Comparison of ENCODE assay signal across 9 mouse cellular contexts in genomic region chr4:59335616-59336438, GRCm38 (mm10).
DNase-seq lines count a peak whose midpoint lies in the region; ATAC-seq and TF ChIP-seq lines count a peak whose summit lies in the region.
"Had no signal": no experiment of that assay in that cellular context is flagged by ENCODE, and none has a peak within 500 bp of the region (broad histone marks: within the 10 kb centered on the region; RNA-seq: fewer than 3 reads in every experiment).

No protein-coding gene starts in this region.

- H3K4me3 ChIP-seq in kidney, adult 2 months (ENCODE audit: insufficient read depth, low read depth, low read length), result no peak overlapping the region
- no peak overlapping the region for H3K4me3 ChIP-seq in C2C12 (ENCODE audit: insufficient read depth, poor library complexity, severe bottlenecking)
- no peak overlapping the region for H3K4me3 ChIP-seq in brown adipose tissue, adult 24 weeks (ENCODE audit: insufficient read depth, low read depth, low read length)
- H3K4me3 ChIP-seq in heart, postnatal 0 days (ENCODE audit: low read depth, low read length), result no peak overlapping the region
- H3K4me3 ChIP-seq: neural tube, embryonic 12.5 days had no signal

- no peak overlapping the region for H3ac ChIP-seq in C2C12 (ENCODE audit: control insufficient read depth, insufficient read length, low read depth)

- ATAC-seq in heart, postnatal 0 days (ENCODE audit: insufficient read depth, low read depth), result peak; percentile 76

- WGBS in kidney, adult 2 months, result 73% methylated on average over 9 of the region's 9 CpGs
- WGBS in heart, postnatal 0 days, result 31% methylated on average over 9 of the region's 9 CpGs

- no peaks in the 10 kb centered on the region for H3K79me3 ChIP-seq in C2C12 (ENCODE audit: low read depth)

- 0 out of 2 replicates have a peak, but pooled peaks cover 4% of the 10 kb centered on the region for H3K4me1 ChIP-seq in kidney, adult 2 months (ENCODE audit: control insufficient read depth, insufficient read depth, low read length)
- H3K4me1 ChIP-seq in brown adipose tissue, adult 24 weeks (ENCODE audit: control insufficient read depth, insufficient read depth, insufficient read length, low read length), result peaks cover 30% of the 10 kb centered on the region
- peaks cover 28% of the 10 kb centered on the region for H3K4me1 ChIP-seq in heart, postnatal 0 days (ENCODE audit: control insufficient read depth, insufficient read depth)
- H3K4me1 ChIP-seq: neural tube, embryonic 12.5 days had no signal

- H3K4me2 ChIP-seq in heart, postnatal 0 days (ENCODE audit: low read depth, low read length), result no peak overlapping the region
- H3K4me2 ChIP-seq: neural tube, embryonic 12.5 days had no signal

- TF ChIP-seq EP300 in heart, postnatal 0 days (IDR thresholded peaks at IDR 0.05; ENCODE audit: low read depth), result no peak

- no peak for TF ChIP-seq CTCF in kidney, adult 2 months (conservative IDR thresholded peaks at IDR 0.05; ENCODE audit: insufficient read depth, insufficient read length, low read depth, low read length)
- TF ChIP-seq CTCF in C2C12 (IDR thresholded peaks at IDR 0.05; ENCODE audit: control insufficient read depth, insufficient read depth, insufficient read length), result no peak
- TF ChIP-seq CTCF in heart, postnatal 0 days (IDR thresholded peaks at IDR 0.05; ENCODE audit: low read depth), result no peak

- DNase-seq in kidney, adult 2 months, result peak; percentile 14
- DNase-seq in kidney, adult 9 months, result no peak
- peak; percentile 78 for DNase-seq in heart, postnatal 0 days (ENCODE audit: low spot score)
- DNase-seq in lung, postnatal 14 days, result peak; percentile 62
- peak; percentile 46 to 75 for DNase-seq in thymus, adult 18-20 months
- DNase-seq in c-Kit-positive CD71-positive TER-119-positive erythroid progenitor cells, embryonic 14.5 days (ENCODE audit: low spot score), result no peak

- no peaks in the 10 kb centered on the region for H3K27me3 ChIP-seq in kidney, adult 2 months (replicated peaks; ENCODE audit: control insufficient read depth, insufficient read depth, low read length)
- no peaks in the 10 kb centered on the region for H3K27me3 ChIP-seq in C2C12 (ENCODE audit: control insufficient read depth, insufficient read depth, insufficient read length)
- no peaks in the 10 kb centered on the region for H3K27me3 ChIP-seq in heart, postnatal 0 days (ENCODE audit: control insufficient read depth, insufficient read depth, low read length)
- H3K27me3 ChIP-seq: neural tube, embryonic 12.5 days had no signal

- no peaks in the 10 kb centered on the region for H3K9me3 ChIP-seq in heart, postnatal 0 days (replicated peaks; ENCODE audit: control insufficient read depth, low read length)
- H3K9me3 ChIP-seq: neural tube, embryonic 12.5 days had no signal

- H3K27ac ChIP-seq in kidney, adult 2 months (ENCODE audit: insufficient read depth, low read depth, low read length), result no peak overlapping the region
- H3K27ac ChIP-seq in brown adipose tissue, adult 24 weeks (replicated peaks; ENCODE audit: low read depth, low read length), result peak overlapping the region; percentile 3; the same call in 1 of the 2 replicates
- peak overlapping the region; percentile 47 for H3K27ac ChIP-seq in heart, postnatal 0 days (ENCODE audit: low read depth)
- H3K27ac ChIP-seq: neural tube, embryonic 12.5 days had no signal

- no peaks in the 10 kb centered on the region for H3K36me3 ChIP-seq in kidney, adult 2 months (ENCODE audit: control insufficient read depth, insufficient read depth, low read length)
- no peaks in the 10 kb centered on the region for H3K36me3 ChIP-seq in C2C12 (ENCODE audit: control insufficient read depth, insufficient read depth)
- H3K36me3 ChIP-seq in heart, postnatal 0 days (replicated peaks; ENCODE audit: control insufficient read depth, insufficient read depth, low read length), result no peaks in the 10 kb centered on the region
- H3K36me3 ChIP-seq: neural tube, embryonic 12.5 days had no signal

- peak overlapping the region; percentile 22; the same call in 1 of the 2 replicates for H3K9ac ChIP-seq in heart, postnatal 0 days (replicated peaks; ENCODE audit: low read depth, low read length)
- H3K9ac ChIP-seq: neural tube, embryonic 12.5 days had no signal

- H3K79me2 ChIP-seq in C2C12 (ENCODE audit: control insufficient read depth, insufficient read depth), result no peaks in the 10 kb centered on the region

- TF ChIP-seq POLR2A in kidney, adult 2 months (IDR thresholded peaks at IDR 0.05; ENCODE audit: low read depth, low read length), result no peak

TF ChIP-seq in C2C12, 6 proteins besides CTCF, POLR2A, EP300 and RAD21:
- TF ChIP-seq MYOD1 (IDR thresholded peaks at IDR 0.05; ENCODE audit: control insufficient read depth, insufficient read length, low read depth) (peak; percentile 27), CEBPB (IDR thresholded peaks at IDR 0.05; ENCODE audit: low read depth) (no peak)

Comparison
In these comparisons a context has a peak if more than half of its experiments do, and no peak if none do; other contexts are left out.
1. DNase-seq: peak in kidney, adult 2 months (single experiment), heart, postnatal 0 days (single experiment), lung, postnatal 14 days (single experiment) and thymus, adult 18-20 months (2 of 2); none in kidney, adult 9 months (single experiment) and c-Kit-positive CD71-positive TER-119-positive erythroid progenitor cells, embryonic 14.5 days (single experiment).